Mouse (Mus musculus) urinary bladder, postnatal 14 days (tissue): ENCODE measurements at regions not wholly inside any gene's neighbourhood (a gene's known extent, or its start where the extent isn't known, plus 50 kb on each side); places are given as distances from the start of the nearest gene placed in this dataset.

ENCODE experiments used
- DNase-seq: peaks from one replicate; pipeline ENCODE4 v3.0.0; 2021; ENCODE audit warnings: low spot score

DNA sequence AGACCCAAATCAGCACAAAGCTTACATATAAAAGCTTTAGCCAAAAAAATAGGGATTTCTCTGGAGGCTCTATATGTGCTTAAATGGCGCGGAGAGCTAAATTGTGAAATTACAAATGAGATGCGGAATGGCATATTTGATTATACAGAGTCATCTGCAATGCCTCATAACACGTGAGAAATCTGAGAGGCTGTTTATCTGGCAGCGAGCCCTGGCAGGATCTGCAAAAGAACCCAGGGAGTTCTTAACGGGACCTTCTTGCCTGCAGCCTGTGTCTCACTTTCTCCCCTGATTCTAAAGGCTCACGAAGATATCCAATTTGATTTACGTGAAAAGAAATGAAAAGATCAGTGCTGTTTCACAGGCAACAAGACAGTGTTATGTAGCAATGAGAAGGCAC lies 58.0 kb upstream of the Kirrel3 start:
- DNase-seq, result peak; percentile 37
